Mouse (Mus musculus) thymus, postnatal 0 days (tissue): ENCODE measurements around the gene Cluh. TPM values are rescaled to one million over a fixed set of nuclear protein-coding genes. Genes with fewer than 3 reads are reported as not detected.

Experiments
- DNase-seq: peaks from one replicate; pipeline ENCODE4 v3.0.0-alpha.2; 2015; ENCODE audit warnings: low spot score
- polyA plus RNA-seq: library from polyadenylated mRNA; unstranded; fragments of >200 nt; fragmentation: Nextera tagmentation; extraction: Ambion mirVana; gene quantifications from 2 replicates; pipeline ENCODE4 v1.2.1, GENCODE M21; 2015

Gene Cluh
- polyA plus RNA-seq, 1 experiment from 2014 or later, result 11.5 TPM

GRCm38 (mm10) chr11:74672901-74673513 is 23.7 kb downstream of the Cluh start:
- DNase-seq, result no peak

GRCm38 (mm10) chr11:74673561-74673960 is 24.3 kb downstream of the Cluh start:
- no peak for DNase-seq

GRCm38 (mm10) chr11:74674713-74675112 is 25.4 kb downstream of the Cluh start:
- DNase-seq, result no peak

- DNase-seq, result no peak
Measured at GRCm38 (mm10) chr11:74675156-74675555, 25.9 kb downstream of the Cluh start.

- no peak for DNase-seq
Measured at GRCm38 (mm10) chr11:74692151-74692550, 42.9 kb downstream of the Cluh start.

GRCm38 (mm10) chr11:74699505-74699904 is 50.2 kb downstream of the Cluh start:
- DNase-seq, result no peak

- no peak for DNase-seq
Measured at GRCm38 (mm10) chr11:74704068-74704467, 54.8 kb downstream of the Cluh start.

GRCm38 (mm10) chr11:74708781-74709180 is 59.5 kb downstream of the Cluh start:
- DNase-seq, result no peak

- no peak for DNase-seq
Measured at GRCm38 (mm10) chr11:74710671-74711070, 61.4 kb downstream of the Cluh start.

GRCm38 (mm10) chr11:74715971-74716525 is 66.8 kb downstream of the Cluh start:
- no peak for DNase-seq

Other genes starting within 250 kb of the Cluh start
- gene Rap1gap2, start 38.6 kb upstream of the Cluh start, polyA plus RNA-seq, result 3.5 and 3.8 TPM in 2 replicates
- gene Ccdc92b, start 29.9 kb upstream of the Cluh start, polyA plus RNA-seq, result 0.06 and 0.10 TPM in 2 replicates
- 91.7 and 110 TPM in 2 replicates for gene Pafah1b1, start 75.2 kb downstream of the Cluh start, polyA plus RNA-seq
- gene Mettl16, start 121.3 kb downstream of the Cluh start, polyA plus RNA-seq, result 30.3 and 34.3 TPM in 2 replicates
- 4.9 and 5.8 TPM in 2 replicates for gene Mnt, start 181.4 kb downstream of the Cluh start, polyA plus RNA-seq
- gene Sgsm2, start 247.6 kb downstream of the Cluh start, polyA plus RNA-seq, result 2.2 and 3.1 TPM in 2 replicates
- gene Tsr1, start 248.6 kb downstream of the Cluh start, polyA plus RNA-seq, result 39.5 and 41.4 TPM in 2 replicates